8 mouse cellular contexts compared by ENCODE assay signal in the genomic region with DNA sequence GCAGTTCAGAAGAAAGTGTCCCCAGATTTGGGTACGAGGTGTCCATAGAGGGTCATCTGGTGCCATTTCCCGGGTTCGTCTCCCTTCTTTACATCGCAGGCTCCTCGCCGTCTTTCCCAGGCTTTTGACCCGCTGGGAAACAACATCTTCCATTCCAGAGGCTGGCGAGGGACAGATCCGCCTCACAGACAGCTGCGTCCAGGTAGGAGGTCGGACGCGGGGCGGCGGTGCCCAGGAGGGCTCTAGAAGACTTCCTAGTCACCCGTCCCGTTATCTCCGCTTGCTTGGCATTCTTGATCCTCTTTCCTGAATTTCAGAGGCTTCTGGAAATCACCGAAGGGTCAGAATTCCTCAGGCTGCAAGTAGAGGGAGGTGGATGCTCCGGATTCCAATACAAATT. TPM values are rescaled to one million over a fixed set of nuclear protein-coding genes. Genes with fewer than 3 reads are reported as not detected.
DNase-seq lines count a peak whose midpoint lies in the region; ATAC-seq and TF ChIP-seq lines count a peak whose summit lies in the region.

No protein-coding gene starts in this region.

- peak overlapping the region; percentile 98 for H3K27ac ChIP-seq in heart, embryonic 15.5 days
- H3K27ac ChIP-seq in limb, embryonic 14.5 days (replicated peaks; ENCODE audit: low read depth, low read length), result peak overlapping the region; percentile 21; the same call in 1 of the 2 replicates
- 0 out of 2 replicates have a peak overlapping the region, but pooled peaks have one; percentile 10 for H3K27ac ChIP-seq in small intestine, adult 2 months (ENCODE audit: insufficient read depth, low read depth, low read length)

- peaks cover 23% of the 10 kb centered on the region for H3K4me1 ChIP-seq in heart, embryonic 15.5 days (replicated peaks)
- H3K4me1 ChIP-seq in E14TG2a.4 (replicated peaks; ENCODE audit: low read depth, low read length), result peaks cover 51% of the 10 kb centered on the region
- H3K4me1 ChIP-seq in limb, embryonic 14.5 days (ENCODE audit: control insufficient read depth, insufficient read depth, low read length), result peaks cover 13% of the 10 kb centered on the region
- peaks cover 10% of the 10 kb centered on the region; the same call in 1 of the 2 replicates for H3K4me1 ChIP-seq in small intestine, adult 2 months (ENCODE audit: control insufficient read depth, insufficient read depth, insufficient read length, low read length)

- DNase-seq in heart, adult 9 months (ENCODE audit: low spot score in 2 of 2), result no peak
- DNase-seq in limb, embryonic 14.5 days (ENCODE audit: low spot score), result no peak
- no peak for DNase-seq in urinary bladder, postnatal 4 days (ENCODE audit: low spot score in 2 of 2)
- no peak for DNase-seq in layer of hippocampus, postnatal 10 days (ENCODE audit: low spot score in 2 of 2)

- under 1% methylated on average over 20 of the region's 20 CpGs for WGBS in heart, embryonic 15.5 days
- WGBS in limb, embryonic 14.5 days, result 2% methylated on average over 20 of the region's 20 CpGs
- under 1% methylated on average over 20 of the region's 20 CpGs for WGBS in small intestine, adult 2 months

- ATAC-seq in heart, embryonic 15.5 days (replicated peaks; ENCODE audit: insufficient number of reproducible peaks, insufficient read depth, low FRiP score, low read depth), result no peak
- peak; percentile 51 for ATAC-seq in erythroblast, adult 5-6 weeks (replicated peaks; ENCODE audit: low FRiP score, poor library complexity, severe bottlenecking)
- no peak for ATAC-seq in limb, embryonic 14.5 days (ENCODE audit: low FRiP score, low read depth)

- peak overlapping the region; percentile 87 for H3K4me3 ChIP-seq in heart, embryonic 15.5 days
- peak overlapping the region; percentile 97 for H3K4me3 ChIP-seq in E14TG2a.4 (replicated peaks; ENCODE audit: low read length)
- H3K4me3 ChIP-seq in limb, embryonic 14.5 days (replicated peaks; ENCODE audit: low read length), result peak overlapping the region; percentile 59
- peak overlapping the region; percentile 79 for H3K4me3 ChIP-seq in small intestine, adult 2 months (ENCODE audit: low read depth, low read length)

- H3K27me3 ChIP-seq in heart, embryonic 15.5 days, result no peaks in the 10 kb centered on the region
- H3K27me3 ChIP-seq in E14TG2a.4 (ENCODE audit: insufficient read depth, low read length), result no peaks in the 10 kb centered on the region
- no peaks in the 10 kb centered on the region for H3K27me3 ChIP-seq in limb, embryonic 14.5 days (ENCODE audit: control insufficient read depth, insufficient read depth, low read length)
- no peaks in the 10 kb centered on the region for H3K27me3 ChIP-seq in small intestine, adult 2 months (ENCODE audit: control insufficient read depth, insufficient read depth, low read length)

- no peak for TF ChIP-seq CTCF in E14TG2a.4 (conservative IDR thresholded peaks at IDR 0.05; ENCODE audit: low read length)
- no peak for TF ChIP-seq CTCF in small intestine, adult 2 months (IDR thresholded peaks at IDR 0.05; ENCODE audit: extremely low read depth, insufficient read length, insufficient replicate concordance, low read depth, low read length)

- peak overlapping the region; percentile 81 for H3K9ac ChIP-seq in heart, embryonic 15.5 days
- peak overlapping the region; percentile 72 for H3K9ac ChIP-seq in limb, embryonic 14.5 days (ENCODE audit: low read depth, low read length, severe bottlenecking)

- TF ChIP-seq POLR2A in limb, embryonic 14.5 days (IDR thresholded peaks at IDR 0.05; ENCODE audit: borderline replicate concordance, extremely low read depth, insufficient read depth, insufficient read length), result no peak
- no peak for TF ChIP-seq POLR2A in small intestine, adult 2 months (IDR thresholded peaks at IDR 0.05; ENCODE audit: low read depth, low read length)

- 0 out of 2 replicates have a peak, but pooled peaks cover 3% of the 10 kb centered on the region for H3K36me3 ChIP-seq in heart, embryonic 15.5 days
- H3K36me3 ChIP-seq in E14TG2a.4 (ENCODE audit: insufficient read depth, low read length), result peaks cover 39% of the 10 kb centered on the region
- peaks cover 11% of the 10 kb centered on the region; the same call in 1 of the 2 replicates for H3K36me3 ChIP-seq in limb, embryonic 14.5 days (ENCODE audit: control insufficient read depth, insufficient read depth, low read length)
- peaks cover 2% of the 10 kb centered on the region; the same call in 1 of the 2 replicates for H3K36me3 ChIP-seq in small intestine, adult 2 months (ENCODE audit: control insufficient read depth, insufficient read depth, low read length)

- H3K9me3 ChIP-seq in heart, embryonic 15.5 days (replicated peaks), result no peaks in the 10 kb centered on the region
- H3K9me3 ChIP-seq in E14TG2a.4 (ENCODE audit: low read length), result no peaks in the 10 kb centered on the region
- H3K9me3 ChIP-seq in limb, embryonic 14.5 days (ENCODE audit: control insufficient read depth, low read length), result no peaks in the 10 kb centered on the region

- H3K4me2 ChIP-seq in heart, embryonic 15.5 days, result peak overlapping the region; percentile 72
- H3K4me2 ChIP-seq in limb, embryonic 14.5 days (replicated peaks; ENCODE audit: low read depth, low read length, severe bottlenecking), result peak overlapping the region; percentile 82

RNA-seq across cellular contexts. Expression of gene Isca2, which starts 0.4 kb away (rescaled TPM):
- 135 and 138 TPM in 2 replicates for polyA plus RNA-seq in heart, embryonic 15.5 days (2015; fragmentation: Nextera tagmentation; extraction: Ambion mirVana)
- total RNA-seq in erythroblast, adult 5-6 weeks (2015; ENCODE audit: low replicate concordance), result 94.7 and 120 TPM in 2 replicates
- 35.5 and 49.8 TPM in 2 replicates for total RNA-seq in erythroblast, adult 5-6 weeks (2017; ENCODE audit: low replicate concordance)
- 108 TPM in 2 replicates for polyA plus RNA-seq in limb, embryonic 14.5 days (2012; rRNA removed)
- 138 and 145 TPM in 2 replicates for polyA plus RNA-seq in limb, embryonic 14.5 days (2014; fragmentation: Nextera tagmentation; extraction: Ambion mirVana)
- polyA plus RNA-seq in small intestine, adult 2 months (2012; rRNA removed), result 16.2 and 19.9 TPM in 2 replicates
- total RNA-seq in layer of hippocampus, postnatal 10 days (2021), result 10 to 100 TPM; 53.6 to 62.5 TPM

RNA-seq across cellular contexts. Expression of gene Npc2, which starts 0.5 kb away (rescaled TPM):
- polyA plus RNA-seq in heart, embryonic 15.5 days (2015; fragmentation: Nextera tagmentation; extraction: Ambion mirVana), result 49.8 and 60.4 TPM in 2 replicates
- total RNA-seq in erythroblast, adult 5-6 weeks (2015; ENCODE audit: low replicate concordance), result 37.2 and 37.7 TPM in 2 replicates
- total RNA-seq in erythroblast, adult 5-6 weeks (2017; ENCODE audit: low replicate concordance), result 26.9 and 30.6 TPM in 2 replicates
- polyA plus RNA-seq in limb, embryonic 14.5 days (2012; rRNA removed), result 76.2 and 87.7 TPM in 2 replicates
- 65.1 and 73.4 TPM in 2 replicates for polyA plus RNA-seq in limb, embryonic 14.5 days (2014; fragmentation: Nextera tagmentation; extraction: Ambion mirVana)
- 32.5 and 89.0 TPM in 2 replicates for polyA plus RNA-seq in small intestine, adult 2 months (2012; rRNA removed)
- total RNA-seq in layer of hippocampus, postnatal 10 days (2021), result 10 to 100 TPM; 36.7 to 38.0 TPM

Comparison
In these comparisons a context has a peak if more than half of its experiments do, and no peak if none do; other contexts are left out.
1. H3K27ac ChIP-seq: peak in every context shown above with its lines; median percentile 98 in heart, embryonic 15.5 days; 21 in limb, embryonic 14.5 days; 10 in small intestine, adult 2 months.